Mouse (Mus musculus): ENCODE measurements at regions not wholly inside any gene's neighbourhood (a gene's known extent, or its start where the extent isn't known, plus 50 kb on each side); places are given as distances from the start of the nearest gene placed in this dataset.
A peak's percentile ranks its signal among the peaks of the same experiment; 100 is the strongest.

DNA sequence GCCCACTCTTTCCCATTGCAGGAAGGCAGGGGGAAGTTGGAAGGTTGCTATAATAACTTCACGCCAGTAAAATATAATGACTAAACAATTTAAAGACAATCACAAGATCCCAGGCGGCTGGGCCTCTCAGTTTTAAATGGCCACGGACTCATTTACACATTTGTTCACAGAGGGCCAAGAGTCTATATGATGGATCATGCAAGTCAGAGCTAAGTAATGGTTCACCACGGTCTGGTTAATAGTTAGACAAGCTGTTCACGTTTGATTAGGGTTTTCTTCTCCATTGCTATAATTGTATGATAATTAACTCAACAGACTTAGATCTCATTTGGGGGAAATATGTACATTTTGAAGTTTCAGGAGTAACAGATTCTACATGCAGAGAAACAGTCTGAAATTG lies 170.0 kb downstream of the Ppargc1a start:
- DNase-seq, result no peak

DNA sequence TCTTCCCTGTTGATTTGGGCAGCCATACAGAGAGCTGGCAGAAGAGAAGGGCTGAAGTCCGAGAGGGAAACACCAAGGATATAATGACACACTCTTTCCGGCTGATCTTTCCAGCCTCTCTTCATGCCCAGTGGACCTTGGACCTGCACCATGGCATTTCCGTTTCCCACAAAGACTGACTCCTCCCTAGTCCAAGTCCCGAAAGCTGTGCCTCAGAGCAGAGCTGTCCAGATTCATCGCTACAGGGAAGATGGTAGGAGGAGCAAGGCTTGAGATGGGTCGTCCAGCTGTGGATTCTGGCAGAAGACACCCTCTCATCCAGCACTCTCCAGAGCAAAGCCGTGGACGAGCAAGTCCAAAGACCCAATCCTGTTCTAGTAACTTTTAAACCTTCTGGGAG lies 176.2 kb downstream of the Ppargc1a start:
- DNase-seq, result no peak

- DNase-seq, result no peak
These were observed 179.8 kb downstream of the Ppargc1a start for GRCm38 (mm10) chr5:51387751-51388150.

- DNase-seq, result peak; percentile 5
These were observed 181.1 kb downstream of the Ppargc1a start for GRCm38 (mm10) chr5:51386409-51386808.

DNA sequence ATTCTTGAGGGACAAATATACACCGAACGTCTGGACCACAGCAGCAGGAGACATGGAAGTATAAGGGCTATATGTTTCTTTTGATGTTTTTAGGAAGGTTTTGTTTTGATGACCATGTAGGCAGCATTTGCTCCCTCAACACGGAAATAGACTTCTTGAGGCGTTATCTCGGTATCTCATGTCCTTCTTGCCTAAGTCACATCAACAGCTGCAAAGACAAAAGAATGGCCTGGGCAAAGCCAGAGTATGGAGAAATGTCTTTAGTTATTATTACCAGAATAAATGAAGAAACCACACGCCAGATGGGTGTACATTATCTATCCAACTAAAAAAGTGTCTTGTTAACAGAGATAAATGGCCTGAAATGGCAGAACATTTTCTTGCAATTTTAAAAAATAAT lies 183.2 kb downstream of the Ppargc1a start:
- no peak for DNase-seq

DNA sequence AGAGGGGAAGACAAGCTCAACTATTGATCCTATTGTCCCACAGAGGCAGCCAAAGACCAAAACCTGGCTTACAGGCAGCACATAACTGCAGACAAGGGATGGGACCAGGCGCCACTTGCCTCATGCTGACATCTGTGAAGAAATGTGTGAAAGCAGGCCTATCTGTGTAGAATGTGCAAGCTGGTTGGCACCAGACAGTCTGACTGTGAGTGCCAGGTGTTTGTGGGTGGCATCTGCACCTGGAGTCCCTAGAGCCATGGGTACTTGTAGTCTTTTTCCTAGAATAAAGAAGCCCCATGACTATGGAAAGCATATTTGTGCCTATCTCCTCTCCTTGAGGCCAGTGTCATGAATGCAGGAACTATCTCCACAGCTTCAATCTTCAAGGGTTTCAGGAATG lies 208.4 kb downstream of the Ppargc1a start:
- DNase-seq, result no peak

GRCm38 (mm10) chr5:51348256-51348655 lies 219.3 kb downstream of the Ppargc1a start:
- DNase-seq, result no peak

DNA sequence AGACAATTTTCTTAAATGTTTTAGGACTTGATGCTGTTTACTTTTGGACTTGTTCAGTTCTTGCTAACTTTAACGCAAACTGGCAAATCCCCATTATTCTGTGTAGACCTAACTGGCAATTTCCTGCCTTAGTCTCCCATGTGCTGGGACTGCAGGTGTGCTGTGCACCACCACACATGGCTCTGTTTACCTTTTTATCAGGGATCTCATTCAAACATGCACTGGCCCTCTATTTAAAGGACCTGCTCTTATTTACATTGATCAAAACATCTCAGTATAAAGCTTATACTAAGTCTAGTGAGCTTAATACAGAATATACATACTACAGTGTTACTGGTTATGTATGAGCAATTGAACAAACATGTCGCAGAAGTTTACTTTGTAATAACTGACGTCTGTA lies 238.4 kb downstream of the Ppargc1a start:
- DNase-seq, result no peak

GRCm38 (mm10) chr5:51289191-51289590 lies 278.3 kb downstream of the Ppargc1a start:
- no peak for DNase-seq

DNA sequence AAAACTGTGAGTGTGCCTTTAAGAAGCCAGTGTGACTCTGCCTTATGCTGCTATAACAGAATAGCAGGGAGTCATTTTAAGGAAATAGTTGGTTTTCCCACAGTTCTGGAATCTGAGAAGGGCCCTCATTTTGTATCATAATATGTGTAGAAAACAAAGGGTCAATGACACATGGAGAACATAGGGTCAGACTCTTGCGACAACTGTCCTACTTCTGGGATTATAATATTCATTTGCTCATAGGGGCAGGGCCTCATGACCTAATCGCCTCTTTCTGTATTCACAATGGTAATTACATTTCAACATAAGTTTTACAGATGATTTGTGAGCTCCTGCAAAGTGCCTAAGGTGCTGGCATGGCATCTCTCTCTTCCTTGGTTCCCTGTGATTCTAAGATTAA lies 279.3 kb downstream of the Ppargc1a start:
- DNase-seq, result no peak

DNA sequence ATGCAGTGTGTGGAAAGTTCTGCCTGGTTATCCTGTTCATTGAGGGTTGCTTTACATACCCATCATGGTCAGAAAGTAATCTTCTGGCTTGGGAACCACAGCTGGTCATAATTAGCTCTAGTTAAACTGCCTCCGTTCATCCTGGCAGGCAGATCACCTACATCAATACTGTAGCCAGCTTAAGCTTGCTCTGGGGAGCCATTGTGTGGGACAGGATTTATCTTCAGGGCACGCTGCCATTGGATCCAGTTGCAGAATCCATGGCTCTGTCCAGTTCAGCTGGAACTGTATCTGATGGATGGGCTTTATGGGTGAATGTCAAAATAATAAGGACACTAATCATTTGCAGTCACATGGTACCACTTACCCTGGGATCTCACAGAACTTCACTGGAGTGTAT lies 326.4 kb downstream of the Ppargc1a start:
- no peak for DNase-seq

DNA sequence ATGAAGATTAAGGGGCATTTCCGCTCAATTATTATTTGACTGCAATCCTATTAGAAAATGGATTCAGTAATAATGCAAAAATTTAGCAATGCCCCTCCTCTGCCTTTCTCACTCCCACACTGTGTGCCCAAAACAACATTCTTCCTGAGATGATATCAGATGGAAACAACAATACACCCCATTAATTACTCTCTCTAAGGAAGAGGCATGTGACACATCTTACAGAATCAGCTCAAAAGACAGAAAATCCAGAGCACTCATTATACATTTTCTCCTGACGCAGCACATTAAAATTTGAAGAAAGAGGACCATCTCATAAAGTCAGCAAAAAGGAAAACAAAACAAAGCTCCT lies 333.5 kb downstream of the Ppargc1a start:
- DNase-seq, result no peak

DNA sequence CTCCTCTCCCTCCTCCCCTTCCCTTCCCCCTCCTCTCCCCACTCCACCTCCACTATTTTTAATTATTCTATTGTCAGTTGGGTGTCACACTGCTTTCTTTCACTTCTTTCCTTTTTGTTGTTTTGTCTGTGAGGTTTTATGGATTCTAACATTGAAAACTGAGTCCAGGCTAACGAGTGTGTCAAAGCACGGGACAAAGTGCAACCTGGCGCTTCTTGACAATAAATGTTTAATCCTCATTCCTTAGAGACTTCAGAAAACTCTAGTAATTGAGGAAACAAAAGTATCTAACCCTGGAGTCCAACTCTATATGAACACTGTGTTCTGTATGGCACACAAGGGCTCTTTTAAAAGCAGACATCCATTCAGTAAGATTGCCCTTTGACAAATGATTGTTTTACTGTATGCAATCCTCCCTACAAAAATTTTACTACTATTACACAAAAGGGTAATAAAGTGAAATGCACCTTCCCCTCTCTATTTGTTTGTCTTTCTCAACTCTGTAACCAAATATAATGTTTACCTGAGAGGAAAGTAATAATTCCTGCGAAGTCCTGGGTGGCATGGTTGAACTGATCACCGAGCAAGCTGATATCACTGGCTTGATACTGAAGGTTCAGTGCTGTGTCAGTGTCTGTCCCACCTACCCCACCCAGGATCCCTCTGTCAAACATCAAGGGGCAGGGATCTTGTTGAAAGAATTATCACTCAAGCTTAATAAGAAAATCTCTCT lies 334.1 kb downstream of the Ppargc1a start:
- DNase-seq, result no peak

DNA sequence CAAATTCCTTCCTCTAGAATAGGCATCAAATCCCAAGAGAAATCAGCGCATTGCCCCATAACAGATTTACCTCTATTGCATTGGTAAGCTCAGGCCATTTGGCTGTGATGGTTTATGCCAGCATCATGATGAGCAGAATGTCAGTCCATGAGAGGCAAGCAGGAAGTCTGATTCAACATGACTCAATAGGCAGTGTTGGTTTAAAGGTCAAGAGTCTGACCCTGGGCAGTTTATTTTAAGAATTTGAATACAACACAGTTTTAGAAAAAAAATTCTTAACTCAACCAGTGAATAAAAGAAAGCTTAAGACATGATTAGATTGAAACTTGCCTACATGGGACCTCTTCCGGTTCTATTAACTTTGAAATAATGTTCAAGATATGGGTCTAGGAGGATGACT lies 337.7 kb downstream of the Ppargc1a start:
- no peak for DNase-seq

GRCm38 (mm10) chr5:51227996-51228395 lies 339.5 kb downstream of the Ppargc1a start:
- DNase-seq, result no peak

GRCm38 (mm10) chr5:51203266-51203665 lies 364.3 kb downstream of the Ppargc1a start:
- no peak for DNase-seq

DNA sequence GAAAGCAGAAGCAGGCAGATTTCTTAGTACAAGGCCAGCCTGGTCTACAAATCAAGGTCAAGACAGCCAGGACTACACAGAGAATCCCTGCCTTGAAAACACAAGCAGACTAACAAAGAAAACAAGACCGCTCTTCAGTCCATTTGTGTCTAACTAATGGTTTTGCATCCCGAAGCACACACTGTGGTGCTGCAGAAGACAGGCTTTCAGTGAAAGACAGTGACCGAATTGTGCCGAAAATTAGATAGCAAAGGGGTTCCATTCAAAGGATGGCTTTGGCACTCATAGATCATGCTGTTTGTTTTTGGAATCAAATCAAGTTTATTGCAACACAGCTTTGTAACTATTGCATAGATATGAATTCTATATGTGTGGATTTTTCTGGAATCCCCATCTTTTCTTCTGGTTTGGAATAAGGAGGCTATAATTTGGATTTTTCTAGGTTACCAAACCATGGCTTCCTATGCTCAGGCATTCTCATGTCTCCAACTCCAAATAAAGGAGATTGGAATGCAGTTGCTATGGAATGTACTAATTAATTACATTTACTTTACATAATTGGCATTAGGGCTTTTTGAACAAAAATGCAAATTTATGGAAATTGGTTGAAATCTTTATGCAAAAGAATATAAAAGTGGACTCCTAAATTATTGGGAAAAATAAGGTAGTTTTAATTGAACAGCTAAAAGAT lies 364.9 kb downstream of the Ppargc1a start:
- no peak for DNase-seq

GRCm38 (mm10) chr5:51196393-51197347 lies 370.9 kb downstream of the Ppargc1a start:
- no peak for DNase-seq

- DNase-seq, result no peak
These were observed 376.9 kb downstream of the Ppargc1a start for GRCm38 (mm10) chr5:51190661-51191060.

DNA sequence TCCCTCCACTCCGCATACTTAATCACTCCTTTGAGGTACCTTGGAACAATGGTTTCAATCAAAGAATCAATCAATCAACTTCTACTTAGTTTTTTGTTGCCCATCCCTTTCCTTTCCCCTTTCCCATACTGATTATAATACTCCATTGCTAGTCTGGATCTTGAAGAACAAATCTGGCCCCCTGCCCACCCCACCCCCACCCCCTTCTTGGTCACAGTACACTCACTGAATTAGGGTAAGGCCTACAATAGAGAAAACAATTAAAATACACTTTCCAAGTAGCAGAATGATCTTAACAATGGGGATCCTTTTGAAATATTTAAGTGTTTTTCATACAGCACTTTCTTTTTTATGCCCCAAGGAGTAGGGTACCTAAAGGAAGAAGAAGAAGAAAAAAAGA lies 397.7 kb downstream of the Ppargc1a start:
- DNase-seq, result no peak

GRCm38 (mm10) chr5:51168206-51168605 lies 399.3 kb downstream of the Ppargc1a start:
- no peak for DNase-seq

DNA sequence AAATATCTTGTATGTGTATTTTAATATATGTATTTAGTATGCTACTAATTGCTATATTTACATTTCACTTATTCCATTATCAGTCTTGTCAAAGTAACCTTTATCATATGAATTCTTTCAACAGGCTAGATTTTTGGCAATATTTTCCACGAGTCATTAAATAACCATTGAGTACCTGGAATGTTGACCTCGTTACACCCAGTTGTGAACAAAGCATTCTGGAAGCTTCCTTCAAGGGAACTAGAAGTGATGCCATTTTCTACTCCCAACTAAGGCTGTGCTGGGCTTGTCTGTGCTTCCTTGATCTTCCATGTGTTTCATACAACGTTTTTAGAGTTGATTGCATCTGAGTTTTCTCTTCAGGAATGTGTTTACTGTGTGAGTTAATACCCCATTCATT lies 410.6 kb downstream of the Ppargc1a start:
- no peak for DNase-seq

DNA sequence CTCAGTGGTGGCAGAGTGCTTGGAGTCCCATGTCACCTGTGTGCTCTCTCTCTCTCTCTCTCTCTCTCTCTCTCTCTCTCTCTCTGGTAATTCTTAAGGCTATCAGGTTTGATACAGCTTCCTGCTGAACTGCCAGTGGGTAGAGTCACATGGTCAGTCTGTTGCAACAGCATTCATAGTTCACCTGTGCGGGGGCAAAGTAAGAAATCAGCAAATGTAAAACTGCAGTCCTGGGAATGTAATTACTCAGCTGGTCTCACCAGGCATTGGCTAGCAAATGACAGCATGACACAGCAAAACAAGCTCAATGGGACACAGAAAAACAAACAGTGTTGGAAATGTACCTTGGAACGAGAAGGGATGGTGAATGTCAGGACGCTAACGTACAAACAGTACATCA lies 422.7 kb downstream of the Ppargc1a start:
- DNase-seq, result no peak

DNA sequence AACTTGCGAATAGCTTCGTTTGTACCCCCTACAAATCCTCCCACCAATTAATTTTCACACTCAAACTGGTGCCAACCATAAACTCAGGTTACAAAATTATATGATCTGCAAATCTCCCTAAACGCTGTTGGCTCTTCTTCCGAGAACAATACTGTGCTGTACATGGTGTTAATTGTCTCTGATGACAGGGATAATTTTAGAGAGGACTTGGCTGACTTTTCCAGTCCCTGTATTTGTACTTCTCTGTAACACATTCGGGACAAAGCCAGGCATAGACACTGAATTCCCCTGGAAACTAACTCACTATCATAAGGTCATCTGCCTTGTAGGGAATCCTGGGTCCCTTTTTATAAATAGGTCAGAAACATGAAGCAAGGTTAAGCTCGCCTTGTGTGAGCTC lies 442.4 kb downstream of the Ppargc1a start:
- no peak for DNase-seq

All from retina, postnatal 1 day (tissue).